Mouse (Mus musculus): Measurements from ENCODE around the gene Olfr70.

GRCm38 (mm10) chr4:43655656-43656338 lies 44.8 kb downstream of the Olfr70 start:
- no peak for TF ChIP-seq CTCF (IDR thresholded peaks at IDR 0.05; ENCODE audit: borderline replicate concordance, insufficient read depth, low read depth, low read length)
- TF ChIP-seq POLR2A (IDR thresholded peaks at IDR 0.05; ENCODE audit: borderline replicate concordance, insufficient read depth, low read length): no peak

Data from cerebellum, adult 2 months (tissue).